Mouse (Mus musculus): ENCODE results near the gene U2af1l4.

GRCm38 (mm10) chr7:30564970-30565571 is 2.0 kb downstream of the U2af1l4 start, which contains the start of gene Igflr1:
- no peak for TF ChIP-seq CTCF (IDR thresholded peaks at IDR 0.05; ENCODE audit: low read depth, low read length)
- TF ChIP-seq TAL1 (conservative IDR thresholded peaks at IDR 0.05; ENCODE audit: low read depth, low read length), result no peak
- TF ChIP-seq GATA1 (IDR thresholded peaks at IDR 0.05; ENCODE audit: borderline replicate concordance, low read length), result no peak
